Mouse (Mus musculus): Measurements from ENCODE around the gene Scd4.

GRCm38 (mm10) chr19:44377629-44378375, 44.9 kb downstream of the Scd4 start:
- TF ChIP-seq CTCF (IDR thresholded peaks at IDR 0.05; ENCODE audit: borderline replicate concordance, control insufficient read depth, extremely low read depth, insufficient read depth, low read length, poor library complexity) (no peak), POLR2A (IDR thresholded peaks at IDR 0.05; ENCODE audit: control insufficient read depth, extremely low read depth, insufficient read depth, low read length, poor library complexity) (no peak)
